Mouse (Mus musculus): ENCODE results near the gene Tle4.

DNA sequence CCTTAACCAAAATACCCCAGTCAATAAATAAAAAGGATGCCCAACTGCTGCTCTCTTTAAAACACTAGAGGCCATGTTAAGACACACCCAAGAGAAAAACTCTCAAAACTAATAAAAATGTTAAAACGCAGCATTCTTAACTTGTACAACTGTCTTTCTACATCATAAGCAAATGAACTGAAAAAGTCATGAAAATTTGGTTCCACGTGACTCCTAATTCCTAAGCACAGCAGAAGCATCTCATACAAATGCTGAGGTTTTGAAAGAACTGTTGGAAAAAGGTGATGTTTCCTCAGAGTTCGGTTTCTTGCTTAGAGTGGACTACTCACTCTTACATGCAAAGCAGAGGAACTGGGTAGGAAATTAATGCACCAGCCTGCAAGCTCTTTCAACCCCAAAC lies 3.3 kb downstream of the Tle4 start:
- TF ChIP-seq CTCF (IDR thresholded peaks at IDR 0.05; ENCODE audit: insufficient read depth, low read length) (no peak), POLR2A (IDR thresholded peaks at IDR 0.05; ENCODE audit: borderline replicate concordance, extremely low read depth, low read depth, low read length) (no peak)

Measured in lung, adult 2 months (tissue).